Mouse (Mus musculus) heart, adult 18-20 months (tissue): ENCODE results near the gene Gm42421. TPM values are rescaled to one million over a fixed set of nuclear protein-coding genes. Genes with fewer than 3 reads are reported as not detected.

Source experiments
- DNase-seq, 2 experiments: peaks; one replicate each; pipeline ENCODE4 v3.0.0; 2021 to 2022; ENCODE audit warnings: mixed read lengths in 1 of 2
- total RNA-seq, 2 experiments: library from RNA; stranded (reverse); gene quantifications; 2 replicates each; pipeline ENCODE4 v1.2.3; 2021

Gm42421 gene
- total RNA-seq, 2 experiments from 2014 or later: not detected

GRCm38 (mm10) chr5:143936156-143936555 is 8.2 kb downstream of the Gm42421 start:
- no peak for DNase-seq

DNA sequence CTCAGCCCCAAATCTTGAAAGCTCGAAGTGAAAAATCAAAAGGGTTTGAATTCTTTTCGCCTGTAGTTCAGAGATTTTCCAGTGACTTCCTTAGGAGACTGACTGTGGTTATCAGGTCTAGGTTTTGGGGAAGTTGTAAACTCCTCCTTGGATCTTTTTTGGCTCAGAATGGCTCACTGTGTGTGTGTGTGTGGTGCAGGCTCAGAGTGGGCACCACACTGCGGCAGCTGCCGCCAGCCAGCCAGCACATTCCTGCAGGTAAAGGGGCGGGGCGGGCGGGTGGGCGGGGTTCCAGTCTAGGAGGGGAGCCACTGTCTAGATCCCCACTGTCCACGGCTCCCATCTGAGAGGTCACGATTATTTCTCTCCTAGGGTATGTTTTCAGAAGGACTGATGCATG is 13.6 kb downstream of the Gm42421 start:
- DNase-seq: no peak

GRCm38 (mm10) chr5:143943231-143944125 is 15.5 kb downstream of the Gm42421 start:
- DNase-seq: no peak

DNA sequence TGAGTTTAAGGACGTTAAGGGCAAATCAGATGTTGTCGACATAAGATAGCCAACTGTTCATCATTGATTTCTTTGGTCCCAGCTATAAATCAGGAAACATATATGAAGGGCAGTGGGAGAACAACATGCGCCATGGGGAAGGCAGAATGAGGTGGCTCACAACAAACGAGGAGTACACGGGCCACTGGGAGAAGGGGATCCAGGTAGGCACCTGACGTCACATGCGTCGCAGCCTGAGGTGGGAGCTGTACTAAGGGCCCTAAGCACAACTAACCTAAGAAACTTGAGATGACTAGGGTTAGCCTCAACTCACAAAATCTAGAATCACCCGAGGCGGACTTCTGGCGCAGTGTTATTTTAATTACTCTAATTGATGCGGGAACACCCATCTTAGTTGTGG is 20.4 kb downstream of the Gm42421 start:
- no peak for DNase-seq

DNA sequence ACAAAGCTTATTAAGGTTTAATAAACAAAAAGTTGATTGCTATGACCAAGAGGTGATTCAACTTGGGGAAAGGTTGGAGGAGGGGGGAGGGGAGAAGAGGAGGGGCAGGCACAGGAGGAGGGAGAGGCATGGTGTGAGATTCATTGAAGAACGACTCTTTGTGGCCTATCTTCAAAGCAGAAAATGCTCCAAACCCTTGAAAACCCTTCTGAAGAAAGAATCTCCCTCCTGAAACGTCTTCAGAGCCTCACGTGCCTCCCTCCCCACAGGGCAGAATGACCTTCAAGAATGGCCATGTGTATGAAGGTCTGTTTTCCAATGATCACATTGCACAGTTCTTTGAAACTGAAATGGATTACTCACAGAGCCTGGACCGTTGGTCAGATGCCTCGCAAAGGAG is 22.0 kb downstream of the Gm42421 start:
- no peak for DNase-seq

DNA sequence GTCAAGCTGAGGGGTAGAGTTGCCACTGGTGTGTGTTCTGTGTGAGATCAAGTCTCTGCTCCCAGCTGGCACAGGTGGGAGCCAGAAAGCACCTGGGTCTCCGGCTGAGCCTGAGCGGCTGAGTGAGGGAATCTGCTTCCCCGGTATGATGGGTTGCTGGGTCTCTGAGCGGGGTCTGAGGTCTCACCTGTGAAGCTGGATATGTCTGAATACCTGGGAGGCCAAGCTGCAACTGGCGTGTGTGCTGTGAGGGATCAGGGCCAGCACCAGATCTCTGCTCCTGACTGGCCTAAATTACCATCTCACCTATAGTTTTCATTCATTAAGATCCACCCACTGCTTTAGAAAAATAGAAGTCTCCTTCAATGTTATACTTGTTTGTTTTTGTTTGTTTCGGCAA is 29.1 kb downstream of the Gm42421 start:
- DNase-seq: no peak

DNA sequence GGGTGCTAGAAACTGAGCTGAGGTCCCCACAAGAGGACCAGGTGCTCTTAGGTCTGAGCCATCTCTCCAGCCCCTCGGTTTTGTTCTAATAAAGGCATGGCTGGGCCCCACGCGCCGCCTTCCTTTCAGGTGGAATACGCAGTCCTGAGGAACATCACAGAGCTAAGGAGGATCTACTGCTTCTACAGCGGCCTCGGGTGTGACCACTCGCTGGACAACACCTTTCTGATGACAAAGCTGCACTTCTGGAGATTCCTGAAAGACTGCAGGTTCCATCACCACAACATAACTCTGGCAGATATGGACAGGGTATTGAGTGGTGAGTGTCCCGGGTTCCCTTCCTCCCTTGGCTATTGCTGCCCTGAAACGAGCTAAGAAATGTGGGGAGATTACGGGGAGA is 31.6 kb downstream of the Gm42421 start:
- DNase-seq: no peak

- DNase-seq: no peak
These were observed 33.2 kb downstream of the Gm42421 start for GRCm38 (mm10) chr5:143961176-143961575.

DNA sequence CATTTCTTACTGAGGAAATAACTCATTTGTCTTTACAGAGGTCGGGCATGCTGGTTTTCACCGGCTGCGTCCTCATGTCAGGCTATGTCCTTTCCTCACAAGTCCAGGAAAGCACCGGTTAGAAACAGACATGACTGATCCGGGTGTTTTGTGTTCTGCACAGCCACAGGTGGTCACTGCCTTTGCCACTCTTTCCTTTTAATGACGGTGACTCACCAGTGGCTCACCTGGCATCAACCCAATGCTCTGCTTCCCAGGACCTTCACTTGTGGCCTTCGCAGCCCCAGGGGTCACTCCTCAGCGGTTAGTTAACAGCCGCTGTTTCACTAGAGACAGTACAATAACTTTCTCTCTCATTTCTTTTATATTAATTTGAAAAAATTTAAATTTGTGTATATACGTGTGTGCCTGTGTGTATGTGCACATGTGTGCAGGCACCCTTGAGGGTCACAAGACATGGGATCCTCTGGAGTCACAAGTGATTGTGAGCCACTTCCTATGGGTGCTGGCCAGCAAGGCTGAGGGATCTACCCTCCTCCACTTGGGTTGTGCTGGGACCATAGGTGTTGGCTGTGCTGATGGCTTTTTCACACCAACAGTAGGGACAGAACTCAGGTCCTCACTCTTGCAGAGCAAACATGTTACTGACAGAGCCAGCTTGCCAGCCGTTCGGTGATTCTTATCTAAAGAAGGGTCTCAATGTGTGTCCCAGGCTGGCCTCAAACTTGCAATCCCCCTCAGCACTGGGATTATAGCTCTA is 37.8 kb downstream of the Gm42421 start:
- no peak for DNase-seq

DNA sequence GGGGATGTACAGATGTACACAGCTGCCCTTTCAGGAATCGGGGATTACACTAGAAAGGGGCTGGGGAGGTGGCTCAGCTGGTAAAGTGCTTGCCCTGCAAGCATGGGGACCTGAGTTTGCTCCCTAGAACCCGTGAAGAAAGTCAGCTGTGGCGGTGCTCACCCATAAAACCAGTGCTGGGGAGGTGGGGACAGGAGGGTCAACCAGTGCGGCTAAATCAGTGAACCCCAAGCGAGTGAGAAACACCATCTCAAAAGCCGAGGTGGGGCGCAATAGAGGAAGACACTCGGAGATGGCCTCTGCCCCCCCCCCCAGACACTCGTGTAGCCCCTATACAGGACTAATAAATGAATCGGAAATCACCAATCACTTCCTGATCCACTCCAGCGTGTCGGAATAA is 38.7 kb downstream of the Gm42421 start:
- DNase-seq: no peak

DNA sequence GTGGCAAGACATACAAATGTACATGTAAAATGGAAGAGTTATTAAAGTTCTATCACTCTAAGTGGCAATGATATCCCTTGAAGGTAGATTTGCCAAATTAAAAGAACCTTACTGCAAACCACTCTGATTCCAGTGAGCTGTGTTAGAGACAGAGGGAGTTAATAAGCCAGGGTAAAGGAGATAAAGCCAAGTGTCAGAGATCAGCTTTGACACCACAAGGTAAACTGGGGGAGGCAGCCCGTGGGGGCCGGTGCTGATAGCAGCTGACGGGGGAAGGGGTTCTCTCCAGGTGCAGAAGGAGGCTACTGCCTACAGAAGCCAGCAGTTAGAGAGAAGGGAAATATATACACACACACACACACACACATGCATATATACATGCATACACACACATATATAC is 44.7 kb downstream of the Gm42421 start:
- DNase-seq: no peak

DNA sequence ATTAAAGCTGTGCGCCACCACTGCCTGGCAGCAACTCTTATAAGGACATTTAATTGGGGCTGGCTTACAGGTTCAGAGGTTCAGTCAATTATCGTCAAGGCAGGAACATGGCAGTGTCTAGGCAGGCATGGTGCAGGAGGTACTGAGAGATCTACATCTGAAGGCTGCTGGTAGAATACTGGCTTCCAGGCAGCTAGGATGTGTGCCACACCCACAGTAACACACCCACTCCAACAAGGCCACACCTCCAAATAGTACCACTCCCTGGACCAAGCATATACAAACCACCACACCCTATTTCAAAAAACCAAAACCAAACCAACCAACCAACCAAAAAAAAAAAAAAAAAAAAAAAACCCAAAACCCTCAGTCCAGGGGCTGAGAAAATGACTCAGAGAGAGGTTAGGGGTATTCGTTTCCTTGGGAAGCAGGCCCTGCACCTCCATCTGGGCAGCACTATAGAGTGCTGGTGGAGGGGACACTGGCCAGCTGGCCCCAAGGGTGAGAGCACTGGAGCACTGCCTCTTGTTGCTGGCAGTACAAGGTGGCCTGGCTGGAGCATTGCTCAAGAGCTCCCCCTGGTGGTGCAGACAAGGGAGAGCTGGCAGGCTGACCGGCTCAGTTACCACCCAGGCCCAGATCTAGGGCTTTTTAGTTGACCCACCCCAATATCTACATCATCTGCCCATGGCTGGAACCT is 47.1 kb downstream of the Gm42421 start:
- peak; percentile 61 to 66 for DNase-seq

DNA sequence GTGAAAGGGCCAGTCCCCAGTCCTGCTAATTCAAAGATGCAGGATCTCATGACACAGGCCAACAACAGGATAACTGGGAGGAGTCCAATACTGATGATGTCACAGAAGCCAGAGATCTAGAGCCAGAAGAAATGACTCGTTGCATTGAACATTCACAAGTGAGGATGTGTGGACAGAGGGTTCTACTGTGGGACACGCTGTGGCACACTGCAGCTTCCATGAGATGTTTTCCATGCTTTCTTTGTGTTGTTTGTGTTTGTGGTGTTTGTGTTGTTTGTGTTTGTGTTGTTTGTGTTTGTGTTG is 47.6 kb downstream of the Gm42421 start:
- DNase-seq: no peak

- DNase-seq: no peak
These were observed 48.3 kb downstream of the Gm42421 start for GRCm38 (mm10) chr5:143976232-143976631.

DNA sequence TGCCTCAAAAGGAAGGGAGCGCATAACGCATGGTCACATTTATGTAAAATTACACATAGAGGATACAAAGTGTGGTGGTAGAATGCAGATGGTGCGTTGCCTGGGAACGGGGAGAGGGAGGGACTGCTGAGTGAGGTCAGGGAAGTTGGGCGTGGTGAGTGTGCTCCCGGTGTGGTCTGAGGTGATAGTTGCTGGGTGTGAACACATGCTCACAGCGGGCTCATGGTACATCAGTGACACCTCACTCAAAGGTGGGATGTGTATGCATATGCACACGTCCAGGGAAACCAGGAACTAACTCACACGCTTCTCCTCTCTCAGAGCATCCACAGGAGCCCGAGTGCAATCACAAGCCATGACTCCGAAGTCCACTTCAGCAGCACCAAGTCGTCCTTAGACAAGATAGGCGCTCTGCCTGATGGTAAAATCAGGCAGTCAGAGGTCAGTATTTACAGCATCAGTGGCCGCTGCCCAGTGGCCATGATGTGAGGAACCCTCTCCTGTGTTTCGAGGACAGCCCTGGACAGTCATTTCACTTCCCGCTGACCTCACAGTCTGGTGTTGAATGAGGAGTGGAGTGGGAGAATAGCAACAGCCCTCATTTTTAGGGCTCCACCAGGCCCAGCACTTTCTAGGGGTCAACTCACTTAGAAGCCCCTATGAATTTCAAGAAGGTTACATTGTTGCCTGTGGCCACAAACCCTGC is 48.9 kb downstream of the Gm42421 start:
- no peak for DNase-seq

GRCm38 (mm10) chr5:143980858-143981257 is 52.9 kb downstream of the Gm42421 start:
- no peak for DNase-seq

DNA sequence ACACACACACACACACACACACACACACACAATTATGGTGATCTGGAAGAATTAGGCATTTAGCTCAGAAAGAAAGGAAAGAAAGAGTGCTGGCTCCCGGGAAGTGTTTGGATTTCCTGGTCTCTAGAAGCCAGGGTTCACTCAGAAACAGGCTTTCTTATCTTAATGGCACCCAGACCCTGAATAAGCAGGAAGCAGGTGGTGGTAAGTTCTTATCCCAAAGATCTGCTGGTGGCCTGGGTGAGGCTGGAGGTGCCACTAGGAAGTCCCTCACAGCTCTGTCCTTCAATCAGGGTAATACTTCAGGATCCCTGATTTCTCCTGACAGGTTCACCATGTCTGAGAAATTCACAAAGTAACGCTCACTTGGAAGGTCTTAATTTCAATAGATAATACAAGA is 54.4 kb downstream of the Gm42421 start:
- DNase-seq: no peak

DNA sequence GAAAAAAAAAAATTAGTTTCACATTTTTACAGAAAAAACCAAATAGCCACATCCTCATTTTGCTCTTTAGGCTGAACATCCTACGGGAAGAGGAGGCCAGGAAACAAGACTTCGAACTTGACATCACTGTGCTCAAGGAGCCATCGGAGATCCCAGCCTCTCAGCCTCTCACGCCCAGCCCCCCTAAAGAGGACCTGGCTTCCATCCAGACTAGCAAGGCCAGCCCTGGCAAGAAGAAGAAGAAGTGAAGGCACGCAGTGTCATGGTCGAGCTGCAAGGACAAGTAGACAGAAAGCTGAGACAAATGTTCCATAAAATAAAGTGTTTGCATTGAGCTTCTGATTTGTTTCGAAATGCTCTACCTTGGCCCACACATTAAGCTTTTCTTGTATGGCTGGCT is 57.4 kb downstream of the Gm42421 start:
- no peak for DNase-seq
